Mouse (Mus musculus): Measurements from ENCODE around the gene Ffar4.

The Ffar4 gene

DNA sequence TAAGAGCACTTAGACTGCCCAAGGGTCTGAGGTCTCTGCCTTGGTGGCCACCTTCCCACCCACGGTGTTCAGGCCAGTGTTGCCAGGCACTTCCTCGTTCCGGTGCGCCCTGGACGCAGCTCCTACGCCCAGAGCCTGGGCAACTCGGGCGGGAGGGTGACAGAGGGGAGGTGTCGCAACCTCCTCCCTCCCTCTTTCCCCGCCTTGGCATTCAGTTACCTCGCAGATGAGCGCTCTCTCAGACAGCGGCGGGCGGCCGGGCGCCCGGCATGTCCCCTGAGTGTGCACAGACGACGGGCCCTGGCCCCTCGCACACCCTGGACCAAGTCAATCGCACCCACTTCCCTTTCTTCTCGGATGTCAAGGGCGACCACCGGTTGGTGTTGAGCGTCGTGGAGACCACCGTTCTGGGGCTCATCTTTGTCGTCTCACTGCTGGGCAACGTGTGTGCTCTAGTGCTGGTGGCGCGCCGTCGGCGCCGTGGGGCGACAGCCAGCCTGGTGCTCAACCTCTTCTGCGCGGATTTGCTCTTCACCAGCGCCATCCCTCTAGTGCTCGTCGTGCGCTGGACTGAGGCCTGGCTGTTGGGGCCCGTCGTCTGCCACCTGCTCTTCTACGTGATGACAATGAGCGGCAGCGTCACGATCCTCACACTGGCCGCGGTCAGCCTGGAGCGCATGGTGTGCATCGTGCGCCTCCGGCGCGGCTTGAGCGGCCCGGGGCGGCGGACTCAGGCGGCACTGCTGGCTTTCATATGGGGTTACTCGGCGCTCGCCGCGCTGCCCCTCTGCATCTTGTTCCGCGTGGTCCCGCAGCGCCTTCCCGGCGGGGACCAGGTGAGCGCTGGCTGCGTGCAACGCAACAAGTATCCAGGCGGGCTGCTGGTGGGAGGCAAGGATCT is at the start of gene Ffar4:
TSS of gene Ffar4 (plus strand) at position 214 of the 901 bp plus-strand sequence.
- peak; percentile 42 to 69 for DNase-seq (ENCODE audit: low spot score in 2 of 2)

DNA sequence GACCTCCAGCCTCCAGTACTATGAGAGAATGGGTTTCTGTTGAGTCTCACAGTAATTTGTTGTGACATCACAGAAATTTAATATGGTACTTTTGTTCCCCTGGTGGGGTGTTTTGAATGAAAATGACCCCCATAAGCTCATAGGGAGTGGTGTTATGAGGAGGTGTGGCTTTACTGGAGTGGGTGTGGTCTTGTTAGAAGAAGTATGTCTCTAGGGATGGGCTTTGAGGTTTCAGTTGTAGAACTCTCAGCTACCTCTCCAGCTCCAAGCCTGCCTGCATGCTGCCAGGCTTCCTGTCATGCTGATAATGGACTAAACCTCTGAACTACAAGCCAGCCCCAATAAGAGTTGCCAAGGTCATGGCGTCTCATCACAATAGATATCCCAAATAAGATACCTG is 47.2 kb upstream of the Ffar4 start:
- DNase-seq (ENCODE audit: low spot score in 2 of 2) = no peak

DNA sequence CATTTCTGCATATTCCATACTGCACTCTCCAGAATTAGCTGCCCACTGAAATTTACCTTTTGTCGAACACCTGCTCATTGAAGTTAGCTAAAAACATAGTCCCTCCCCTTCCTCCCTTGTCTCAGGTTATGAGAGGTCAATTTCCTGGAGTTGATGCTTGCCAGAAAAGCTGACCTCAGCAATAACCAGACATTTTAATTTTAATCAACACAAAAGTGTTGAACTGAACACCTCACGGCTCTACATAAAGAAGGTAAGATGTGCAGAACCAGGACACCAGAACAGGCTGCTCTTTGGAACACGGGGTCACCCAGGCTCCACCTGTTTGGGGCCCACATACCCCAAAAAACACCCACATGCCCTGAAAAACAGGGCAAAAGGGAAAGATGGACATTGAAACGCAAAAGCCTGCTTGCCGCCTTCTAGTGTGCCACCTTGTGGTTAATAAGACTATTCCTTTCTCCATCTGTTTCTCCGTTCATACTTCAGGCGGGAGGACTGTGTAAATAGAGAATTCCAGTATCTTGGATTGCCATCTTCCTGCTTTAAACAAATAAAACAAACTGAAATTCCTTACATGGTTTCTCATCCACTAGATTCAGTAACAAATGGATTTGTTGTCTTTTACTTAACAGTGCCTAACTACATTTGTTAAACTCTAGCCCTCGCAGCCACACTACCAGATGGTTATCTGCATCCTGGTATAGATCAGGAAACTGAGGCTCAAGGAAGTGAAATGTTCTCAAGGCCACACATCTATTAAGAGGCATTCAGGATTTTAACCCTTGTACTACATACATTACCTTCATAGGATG is 43.4 kb upstream of the Ffar4 start:
- DNase-seq (ENCODE audit: low spot score in 2 of 2) = no peak

DNA sequence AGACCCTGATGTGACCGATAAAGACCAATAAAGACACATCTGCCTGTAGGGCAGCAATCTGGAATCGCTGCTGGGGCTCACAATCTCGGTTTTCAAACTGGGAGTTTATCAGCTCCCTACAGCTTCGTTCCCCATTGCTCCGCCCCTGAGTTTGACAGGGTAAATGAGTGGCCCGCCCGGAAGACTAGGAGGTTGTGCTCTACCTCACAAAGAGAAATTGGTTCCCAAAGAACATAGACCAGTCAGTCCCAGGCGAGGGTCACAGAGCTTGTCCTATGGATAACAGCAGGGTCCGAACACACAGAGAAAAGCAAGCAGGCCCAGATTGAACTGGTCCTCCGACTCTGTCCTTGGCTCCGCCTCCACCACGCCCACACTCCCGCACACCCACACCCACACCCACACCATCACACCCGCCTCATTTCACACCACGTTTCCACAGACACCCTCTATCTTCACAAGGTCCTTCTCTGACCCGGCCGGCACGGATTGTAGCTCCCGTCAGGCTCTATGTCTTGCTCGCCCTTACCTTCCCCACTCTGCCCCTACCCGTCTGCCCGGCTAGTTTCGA is 42.6 kb upstream of the Ffar4 start:
- peak; percentile 78 to 79 for DNase-seq (ENCODE audit: low spot score in 2 of 2)

DNA sequence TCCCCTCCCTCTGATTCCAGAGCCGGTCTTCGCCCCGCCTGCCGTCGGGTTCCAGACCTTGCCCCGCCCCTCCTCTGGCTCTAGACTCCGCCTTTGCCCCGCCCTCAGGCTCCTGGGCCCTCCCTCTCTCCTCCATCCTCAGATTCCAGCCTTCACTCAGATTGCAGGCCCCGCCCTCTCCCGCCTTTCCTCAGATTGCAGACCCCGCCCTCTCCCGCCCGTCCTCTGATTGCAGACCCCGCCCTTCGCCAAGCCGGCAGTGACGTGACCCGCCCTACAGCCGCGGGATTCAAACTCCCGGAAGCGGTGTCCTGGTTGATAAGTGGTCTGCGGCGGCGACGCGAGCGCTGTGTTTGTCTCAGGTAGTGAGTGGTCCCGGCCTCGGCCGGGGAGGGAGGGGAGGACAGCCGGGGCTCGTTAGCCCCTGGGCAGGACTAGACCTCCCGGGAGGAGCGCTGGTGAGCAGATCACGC is 42.1 kb upstream of the Ffar4 start, which contains the start of gene Cep55:
TSS of gene Cep55 (plus strand) at position 292 of the 473 bp plus-strand sequence.
- peak; percentile 91 to 95 for DNase-seq (ENCODE audit: low spot score in 2 of 2)

DNA sequence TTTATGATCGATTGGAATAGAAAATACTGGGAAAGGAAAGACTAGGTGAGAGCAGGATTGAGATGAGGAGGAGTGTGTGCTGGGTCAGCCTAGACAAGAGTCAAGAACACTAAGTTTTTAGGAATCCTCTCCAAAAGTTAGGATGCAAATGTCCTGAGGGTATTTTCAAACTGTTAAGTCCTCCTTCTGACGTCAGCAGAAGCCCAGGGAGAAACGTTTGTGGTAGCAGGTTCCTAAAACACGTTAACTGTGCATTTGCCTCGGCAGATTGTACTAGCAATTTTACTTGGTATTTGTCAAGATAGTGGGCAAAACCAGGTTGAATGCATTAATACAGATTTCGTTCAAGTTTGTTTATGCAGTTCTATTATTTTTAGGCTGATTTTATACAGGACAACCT is 41.1 kb upstream of the Ffar4 start:
- DNase-seq (ENCODE audit: low spot score in 2 of 2) = no peak

DNA sequence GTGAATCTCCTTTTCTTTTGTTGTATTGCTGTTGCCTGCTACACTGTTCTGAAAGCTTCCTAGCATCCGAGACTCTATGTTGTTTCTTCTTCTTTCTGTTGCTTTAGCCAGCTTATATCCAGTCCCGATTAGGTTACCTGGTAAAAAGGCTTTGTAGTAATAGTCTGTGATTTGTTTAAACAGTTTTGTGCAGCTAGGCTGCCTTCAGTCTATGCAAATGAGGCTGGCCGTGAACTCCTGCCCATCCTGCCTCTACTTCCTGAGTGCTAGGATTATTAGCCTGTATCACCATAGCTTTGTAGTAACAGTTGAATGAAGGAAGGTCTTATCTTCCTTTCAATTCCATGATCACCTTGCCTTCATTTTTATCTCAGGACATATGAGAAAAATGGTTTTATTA is 40.6 kb upstream of the Ffar4 start:
- DNase-seq (ENCODE audit: low spot score in 2 of 2) = no peak

DNA sequence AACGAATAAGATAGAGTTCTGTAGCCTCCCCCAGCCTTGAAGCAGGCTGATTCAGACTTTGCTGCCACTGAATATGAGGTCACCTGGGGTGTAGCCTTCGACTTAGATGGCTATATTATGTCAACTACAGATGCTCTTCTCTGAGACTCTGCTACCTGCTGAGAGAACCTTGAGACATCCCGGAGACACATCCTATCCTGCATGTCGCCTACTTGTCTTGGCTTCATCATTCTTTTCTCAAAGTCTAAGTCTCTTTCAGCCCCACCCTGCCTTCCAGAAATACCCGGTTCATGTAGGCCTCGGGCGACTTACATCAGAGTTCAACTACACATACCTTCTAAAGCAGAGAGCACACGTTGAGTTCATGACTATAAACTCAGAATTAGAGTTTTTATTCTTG is 39.9 kb upstream of the Ffar4 start:
- DNase-seq (ENCODE audit: low spot score in 2 of 2) = no peak

DNA sequence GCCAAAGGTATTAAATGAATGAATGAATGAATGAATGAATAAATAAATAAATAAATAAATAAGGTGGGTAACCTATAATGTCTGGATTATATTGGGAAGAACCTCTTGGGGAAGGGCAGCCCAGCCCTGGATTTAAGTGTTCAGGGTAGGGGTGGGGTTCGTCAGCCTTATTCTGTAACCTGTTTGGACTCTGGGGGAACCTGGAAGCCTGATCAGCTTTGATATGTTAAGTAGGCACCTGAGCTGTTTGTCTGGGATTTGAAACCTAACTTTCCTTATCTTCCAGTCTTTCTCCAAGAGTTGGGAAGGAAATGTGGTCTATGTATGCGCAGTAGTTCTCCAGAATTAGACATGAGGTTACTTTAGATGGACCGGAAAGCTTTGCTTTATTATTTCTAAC is 33.7 kb upstream of the Ffar4 start:
- DNase-seq (ENCODE audit: low spot score in 2 of 2) = no peak

DNA sequence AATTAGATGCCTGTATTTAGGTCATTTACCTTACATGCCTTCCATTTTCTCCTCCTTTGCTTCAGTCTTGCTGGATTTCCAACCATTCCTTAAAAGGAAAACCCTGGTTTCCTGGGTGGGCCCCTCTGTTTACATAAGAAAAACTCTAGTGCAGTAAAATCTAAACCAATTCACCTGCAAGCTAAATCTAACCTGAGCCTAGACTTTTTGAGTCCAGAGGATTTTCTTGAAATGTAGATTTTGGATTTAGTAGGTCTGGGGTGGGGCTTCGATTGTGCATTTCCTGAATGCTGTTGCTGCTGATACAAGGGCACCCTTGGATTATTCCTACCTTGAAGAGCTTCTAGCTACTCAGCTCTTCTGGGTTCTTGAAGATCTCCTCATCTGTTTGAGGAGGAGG is 32.8 kb upstream of the Ffar4 start:
- no peak for DNase-seq (ENCODE audit: low spot score in 2 of 2)

DNA sequence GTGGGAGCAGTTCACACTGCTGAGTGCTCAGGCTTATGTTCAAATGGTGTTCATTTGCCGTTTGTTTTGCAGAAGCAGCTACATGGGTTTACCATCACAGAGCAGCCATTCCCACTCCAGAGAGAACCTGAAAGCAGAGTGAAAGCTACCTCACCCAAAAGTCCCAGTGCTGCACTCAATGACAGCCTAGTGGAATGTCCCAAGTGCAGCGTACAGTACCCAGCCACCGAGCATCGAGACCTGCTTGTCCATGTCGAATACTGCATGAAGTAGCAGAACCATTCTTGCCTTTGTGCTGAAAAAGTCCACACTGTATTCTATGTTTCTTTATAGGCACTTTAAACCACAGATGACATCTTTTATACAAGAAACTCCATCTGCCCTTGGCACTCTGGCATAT is 23.6 kb upstream of the Ffar4 start:
- DNase-seq (ENCODE audit: low spot score in 2 of 2) = no peak

DNA sequence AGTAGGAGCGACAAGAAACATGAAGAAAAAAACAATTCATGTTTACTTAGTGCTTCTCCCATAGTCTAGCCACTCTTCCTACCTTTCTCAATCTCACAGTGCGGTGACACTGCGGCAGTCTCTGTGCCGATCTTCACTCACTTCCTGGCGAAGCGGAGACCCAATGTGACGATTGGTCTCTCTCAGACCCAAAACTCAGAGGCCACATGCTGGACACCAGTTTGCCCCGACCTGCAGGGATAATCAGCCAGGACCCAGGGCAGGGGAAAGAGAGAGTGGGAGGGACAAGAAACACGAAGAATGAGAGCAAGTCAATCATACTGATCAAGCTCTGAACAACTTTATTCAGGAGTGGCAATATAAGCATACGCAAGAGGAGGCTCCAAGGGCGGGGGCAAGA is 21.8 kb upstream of the Ffar4 start:
- no peak for DNase-seq (ENCODE audit: low spot score in 2 of 2)

DNA sequence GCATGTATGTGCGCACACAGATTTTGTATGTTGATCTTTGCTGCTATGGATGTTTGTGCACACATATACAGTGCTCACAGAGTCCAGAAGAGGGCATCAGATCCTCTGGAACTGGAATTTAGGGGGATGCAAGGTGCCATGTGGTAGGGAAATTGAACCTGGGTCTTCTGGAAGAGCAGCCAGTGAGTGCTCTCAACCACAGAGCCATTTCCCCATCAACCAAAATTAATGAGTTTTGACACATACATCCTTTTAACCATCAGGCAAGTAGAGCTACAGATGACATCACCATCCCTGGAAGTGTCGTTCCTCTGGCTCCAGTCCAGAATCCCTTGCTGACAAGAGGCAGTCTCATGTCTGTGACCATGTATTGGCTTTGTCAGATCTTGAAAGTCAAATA is 20.6 kb upstream of the Ffar4 start:
- DNase-seq (ENCODE audit: low spot score in 2 of 2) = no peak

DNA sequence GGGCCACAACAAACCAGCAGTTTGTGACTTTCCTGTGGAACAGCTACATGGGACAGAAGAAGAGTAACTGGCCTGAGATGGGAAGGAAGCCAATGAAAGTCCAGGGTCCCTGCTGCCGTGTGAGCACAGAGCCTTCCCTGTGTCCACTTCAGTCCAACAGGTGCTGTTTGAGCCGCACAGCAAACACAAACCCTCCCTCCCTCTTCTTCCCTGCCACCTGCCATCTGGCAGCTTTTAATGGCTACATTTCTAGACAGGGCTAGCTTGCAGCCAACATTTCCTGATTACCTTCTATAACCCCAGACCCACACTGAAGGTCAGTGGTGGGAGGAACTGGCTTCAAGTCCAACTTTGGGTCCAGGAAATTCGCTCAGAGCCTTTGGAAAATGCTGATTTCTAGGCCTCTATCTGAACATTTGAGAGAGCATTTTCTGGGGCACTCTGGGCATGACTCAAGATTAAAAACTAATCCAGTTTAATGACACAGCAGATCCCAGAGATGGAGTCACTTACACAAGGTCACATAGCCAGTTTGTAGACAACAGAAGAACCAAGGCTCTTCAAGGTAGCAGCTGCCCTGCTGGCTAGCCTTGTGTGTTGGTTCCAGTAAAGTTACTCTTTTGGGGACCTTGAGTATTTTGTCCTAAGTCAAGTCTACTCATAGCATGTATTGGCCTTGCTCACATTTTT is 18.9 kb upstream of the Ffar4 start:
- DNase-seq (ENCODE audit: low spot score in 2 of 2) = no peak

DNA sequence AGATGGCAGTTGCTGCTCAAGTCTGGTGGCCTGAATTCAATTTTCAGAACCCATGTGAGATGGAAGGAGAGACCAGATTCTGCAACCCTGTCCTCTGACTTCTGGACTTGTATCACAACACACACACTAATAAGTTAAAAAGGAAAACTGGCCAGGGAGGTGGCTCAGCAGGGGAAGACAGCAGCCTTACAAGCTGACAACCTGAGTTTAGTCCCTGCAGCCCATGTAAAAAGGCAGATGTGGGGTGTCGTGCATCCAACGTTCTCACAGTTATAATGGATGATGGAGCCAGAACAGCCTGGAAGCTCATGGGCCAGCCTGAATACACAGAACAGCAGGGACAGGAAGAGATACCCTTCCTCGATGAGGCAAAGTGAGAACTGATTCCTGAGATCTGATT is 15.5 kb upstream of the Ffar4 start:
- no peak for DNase-seq (ENCODE audit: low spot score in 2 of 2)

DNA sequence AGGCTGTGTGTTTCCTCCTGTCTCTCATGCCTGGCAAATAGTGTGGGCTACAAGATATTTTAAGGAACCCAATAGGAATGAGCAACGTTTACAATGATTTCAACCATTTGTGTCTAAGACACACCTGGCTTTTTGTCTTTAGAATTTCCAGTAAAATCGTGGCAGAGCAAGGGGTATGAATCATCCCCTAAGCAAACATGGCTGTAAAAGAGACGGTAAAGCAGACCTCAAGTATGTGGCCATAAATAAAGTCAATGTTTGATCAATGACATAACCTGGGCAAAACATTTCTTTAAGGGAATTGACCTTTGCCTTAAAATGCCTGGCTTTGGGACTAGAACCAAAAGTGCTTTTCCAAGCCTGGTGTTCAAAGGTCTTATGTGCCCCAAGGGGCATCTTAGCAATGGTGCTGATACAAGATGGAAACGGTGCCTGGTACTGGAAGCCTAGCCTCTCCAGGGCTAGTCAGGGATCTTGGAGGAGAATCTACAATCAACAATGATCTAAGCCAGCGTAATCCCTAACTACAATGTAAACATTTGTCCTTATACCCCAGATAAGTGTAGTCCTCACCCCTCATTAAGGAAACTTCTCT is 13.8 kb upstream of the Ffar4 start:
- DNase-seq (ENCODE audit: low spot score in 2 of 2) = peak in 1 of 2 experiments; percentile 15

DNA sequence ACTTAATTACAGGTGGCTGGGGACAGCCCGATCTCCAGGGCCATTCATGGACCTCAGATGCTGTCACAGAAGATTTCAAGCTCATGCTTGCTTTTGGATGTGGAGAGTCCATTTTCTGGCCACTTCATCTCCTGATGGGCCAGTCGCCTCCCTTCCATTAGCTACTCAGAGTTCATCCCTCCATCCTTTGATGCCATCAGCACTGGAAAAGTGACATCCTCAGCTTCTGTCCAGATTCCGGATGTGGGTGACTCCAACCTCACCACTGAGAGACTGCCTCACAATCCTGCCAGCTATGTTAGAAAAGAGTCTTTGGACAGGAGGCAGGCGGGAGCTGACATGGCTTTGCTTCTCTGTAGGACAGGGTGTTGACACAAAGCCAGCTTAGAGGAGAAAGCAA is 11.0 kb upstream of the Ffar4 start:
- no peak for DNase-seq (ENCODE audit: low spot score in 2 of 2)

DNA sequence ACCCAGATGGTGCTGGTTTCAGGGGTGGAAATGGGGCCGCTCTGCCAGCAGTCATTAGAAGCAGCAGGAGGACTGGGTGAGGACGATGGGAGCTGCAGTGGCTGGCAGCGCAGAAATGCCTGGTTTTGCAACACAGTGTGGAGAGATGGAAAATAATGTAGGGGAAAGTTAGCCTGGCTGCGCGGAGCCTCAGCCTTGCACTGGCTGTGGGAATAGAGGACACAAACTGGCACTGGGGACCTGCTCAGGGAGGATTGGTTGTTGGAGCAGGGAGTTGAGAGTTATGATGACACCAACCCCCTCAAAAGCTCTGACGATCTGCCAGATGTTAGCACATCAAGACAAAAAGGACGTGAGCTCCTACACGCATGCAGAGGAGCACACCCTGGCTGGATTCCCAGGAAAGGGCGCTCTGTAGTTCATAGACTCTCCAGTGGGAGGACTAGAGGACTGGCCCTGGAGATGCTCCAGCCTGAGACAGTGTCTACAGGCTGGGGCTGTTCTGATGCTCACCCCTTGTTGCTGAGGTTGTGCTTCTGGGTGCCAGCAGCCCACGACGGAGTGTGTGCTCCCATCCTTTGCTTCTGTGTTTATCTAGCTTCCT is 9.8 kb upstream of the Ffar4 start:
- DNase-seq (ENCODE audit: low spot score in 2 of 2) = peak; percentile 18 to 68

DNA sequence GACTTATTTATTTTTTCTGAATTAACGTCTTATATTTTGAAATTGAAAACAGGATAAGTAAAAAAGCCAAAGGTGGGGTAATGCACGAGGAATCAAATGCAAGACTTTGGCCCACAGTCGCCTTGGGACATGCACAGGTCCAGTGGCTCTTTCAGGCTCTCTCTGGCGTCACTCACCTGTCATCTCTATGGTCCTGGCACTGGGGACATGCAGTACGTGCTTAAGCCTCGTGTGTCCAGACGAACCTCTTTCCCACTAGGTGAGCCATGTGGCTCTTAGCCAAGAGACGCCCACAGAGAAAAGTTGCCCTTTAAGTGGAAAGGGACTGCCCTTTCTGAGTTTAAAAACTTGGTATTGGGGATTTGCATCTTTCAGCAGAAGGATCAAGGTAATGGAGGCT is 7.5 kb upstream of the Ffar4 start:
- DNase-seq (ENCODE audit: low spot score in 2 of 2) = no peak

DNA sequence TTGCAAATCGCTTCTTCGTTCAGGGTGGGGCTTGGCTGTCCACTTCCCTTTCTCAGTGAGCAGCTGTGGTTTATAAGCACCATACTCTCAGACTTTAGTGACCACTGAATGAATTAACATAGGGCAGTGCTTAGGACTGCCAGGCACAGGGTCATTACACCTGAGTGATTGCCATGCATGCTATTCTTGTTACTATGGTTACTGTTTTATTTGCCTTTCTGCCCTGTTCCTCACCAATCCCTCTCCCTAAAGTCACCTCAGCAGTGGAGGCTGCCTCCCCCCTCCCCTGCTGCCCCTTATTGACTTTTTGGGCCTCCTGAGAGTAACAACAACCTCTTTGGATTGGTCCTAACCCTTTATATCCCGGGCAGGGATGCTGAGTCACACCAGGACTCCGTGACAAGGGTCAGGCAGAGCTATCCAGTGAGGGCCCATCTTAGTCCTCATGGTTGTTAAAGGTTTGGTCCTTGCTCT is 5.3 kb upstream of the Ffar4 start:
- no peak for DNase-seq (ENCODE audit: low spot score in 2 of 2)

DNA sequence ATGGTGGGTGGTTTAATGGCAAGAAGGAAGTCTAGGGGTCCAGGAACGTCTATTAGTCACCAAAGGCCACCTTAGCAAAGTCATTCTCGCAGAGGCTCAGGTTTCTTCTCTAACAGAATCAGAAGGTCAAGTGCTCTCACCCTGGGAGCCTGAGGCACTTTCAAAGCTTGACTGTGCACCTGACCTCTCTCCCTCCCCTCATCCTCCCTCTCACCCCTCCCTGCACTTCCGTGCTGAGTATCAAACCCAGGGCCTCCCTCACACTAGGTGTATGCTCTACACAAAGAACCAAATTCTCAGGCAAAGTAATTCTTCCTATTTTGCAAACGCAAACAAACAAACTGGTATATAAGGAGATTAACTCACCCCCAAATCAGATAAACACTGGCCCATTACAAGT is 640 bp upstream of the Ffar4 start:
- no peak for DNase-seq (ENCODE audit: low spot score in 2 of 2)

All from urinary bladder, postnatal 36 days (tissue).